Mouse (Mus musculus) C2C12 (cell line): Measurements from ENCODE around the gene Cers4. TPM values are rescaled to one million over a fixed set of nuclear protein-coding genes. Genes with fewer than 3 reads are reported as not detected.

Experiments used
- H3K27me3 ChIP-seq: one replicate; pipeline ENCODE4 v1.6.1; 2011; ENCODE audit not compliant: control insufficient read depth, insufficient read depth, insufficient read length
- H3K36me3 ChIP-seq: one replicate; pipeline ENCODE4 v1.6.1; 2011; ENCODE audit not compliant: control insufficient read depth, insufficient read depth
- H3K4me3 ChIP-seq: one replicate; pipeline ENCODE4 v1.5.1; 2011; ENCODE audit warnings: mild to moderate bottlenecking, control low read depth; ENCODE audit not compliant: poor library complexity, insufficient read depth, severe bottlenecking
- H3K79me2 ChIP-seq: one replicate; pipeline ENCODE4 v1.6.1; 2011; ENCODE audit not compliant: control insufficient read depth, insufficient read depth
- H3K79me3 ChIP-seq: one replicate; pipeline ENCODE4 v1.6.1; 2011; ENCODE audit warnings: low read depth, control low read depth
- H3ac ChIP-seq: one replicate; pipeline ENCODE3; 2011; ENCODE audit warnings: low read depth; ENCODE audit not compliant: control insufficient read depth, insufficient read length
- CEBPB ChIP-seq: IDR thresholded peaks from one replicate; pipeline ENCODE4 v1.6.1; 2011; ENCODE audit warnings: low read depth, mild to moderate bottlenecking, control low read depth, moderate library complexity
- CTCF ChIP-seq: IDR thresholded peaks from one replicate; pipeline ENCODE4 v1.5.1; 2011; ENCODE audit not compliant: control insufficient read depth, insufficient read depth, insufficient read length
- FOSL1 ChIP-seq: IDR thresholded peaks from one replicate; pipeline ENCODE4 v1.8.0; 2011; ENCODE audit warnings: mild to moderate bottlenecking, low read length; ENCODE audit not compliant: poor library complexity, insufficient read depth, severe bottlenecking
- MAX ChIP-seq: IDR thresholded peaks from one replicate; pipeline ENCODE4 v1.6.1; 2011; ENCODE audit warnings: mild to moderate bottlenecking, control low read depth
- MYOD1 ChIP-seq: IDR thresholded peaks from one replicate; pipeline ENCODE4 v1.6.1; 2011; ENCODE audit warnings: low read depth; ENCODE audit not compliant: control insufficient read depth, insufficient read length
- MYOG ChIP-seq: IDR thresholded peaks from one replicate; pipeline ENCODE4 v1.6.1; 2011; ENCODE audit not compliant: control insufficient read depth, insufficient read length; ENCODE audit errors: extremely low read depth
- USF1 ChIP-seq: IDR thresholded peaks from one replicate; pipeline ENCODE4 v1.6.1; 2011; ENCODE audit warnings: low read depth, mild to moderate bottlenecking, control low read depth, moderate library complexity
- polyA plus RNA-seq: library from polyadenylated mRNA; unstranded; fragments of >200 nt; fragmentation: generic; extraction: Trizol; gene quantifications from one replicate; pipeline ENCODE4 v1.2.1, GENCODE M21; 2012; ENCODE audit warnings: missing spikeins

Gene Cers4
- polyA plus RNA-seq, 1 experiment = 0.23 TPM

DNA sequence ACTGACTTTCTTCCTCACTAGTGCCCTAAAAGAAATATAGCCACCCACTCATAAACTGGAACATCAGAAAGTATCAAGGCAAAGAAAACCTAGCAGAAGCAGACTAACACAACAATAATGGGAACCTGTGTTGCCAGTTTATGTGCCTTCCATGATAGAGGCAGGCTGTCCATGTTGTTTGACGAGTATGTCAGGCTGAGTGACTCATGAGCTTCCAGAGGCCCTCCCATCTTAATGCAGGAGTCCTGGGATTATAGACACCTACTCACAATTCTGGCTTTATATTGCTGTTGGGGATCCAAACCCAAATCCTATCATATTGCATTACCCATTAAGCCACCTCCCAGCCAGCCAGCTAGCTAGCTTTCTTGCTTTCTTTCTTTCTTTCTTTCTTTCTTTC is 12.5 kb downstream of the Cers4 start:
- Histone ChIP-seq H3ac (no peak overlapping the region), H3K79me3 (no peaks in the 10 kb centered on the region), H3K79me2 (no peaks in the 10 kb centered on the region), H3K4me3 (no peak overlapping the region), H3K27me3 (no peaks in the 10 kb centered on the region), H3K36me3 (no peaks in the 10 kb centered on the region)
- no peak for TF ChIP-seq MYOD1
- no peak for TF ChIP-seq FOSL1
- TF ChIP-seq MYOG = no peak
- TF ChIP-seq USF1 = no peak
- TF ChIP-seq MAX = no peak
- TF ChIP-seq CTCF = no peak
- TF ChIP-seq CEBPB = no peak

GRCm38 (mm10) chr8:4507527-4507926 is 14.7 kb downstream of the Cers4 start:
- TF ChIP-seq MAX (no peak), MYOD1 (no peak), MYOG (no peak), CTCF (no peak)
- H3K4me3 ChIP-seq = no peak overlapping the region
- H3K79me3 ChIP-seq = no peaks in the 10 kb centered on the region
- H3K36me3 ChIP-seq = no peaks in the 10 kb centered on the region
- H3ac ChIP-seq = no peak overlapping the region
- H3K27me3 ChIP-seq = no peaks in the 10 kb centered on the region
- no peaks in the 10 kb centered on the region for H3K79me2 ChIP-seq

DNA sequence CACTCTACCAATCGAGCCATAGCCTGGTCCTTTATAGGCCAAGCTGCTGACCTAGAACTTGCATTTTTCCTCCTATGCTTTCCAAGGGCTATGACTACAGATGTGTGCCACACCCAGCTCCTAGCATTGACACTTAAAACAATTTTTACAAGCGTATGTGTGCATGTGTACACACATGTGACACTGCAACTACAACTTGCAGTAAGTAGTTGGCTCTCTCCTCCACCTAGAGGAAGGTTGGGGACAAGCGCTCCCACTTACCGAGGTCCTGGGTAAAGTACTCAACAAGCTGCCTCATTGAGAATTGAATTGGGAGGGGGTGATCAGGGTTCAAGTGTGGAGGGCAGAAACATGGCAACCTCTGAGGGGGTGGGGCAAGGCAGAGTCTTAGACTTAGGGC is 18.0 kb downstream of the Cers4 start:
- Histone ChIP-seq H3K36me3 (no peaks in the 10 kb centered on the region), H3K4me3 (no peak overlapping the region), H3ac (no peak overlapping the region), H3K79me2 (no peaks in the 10 kb centered on the region), H3K79me3 (no peaks in the 10 kb centered on the region), H3K27me3 (no peaks in the 10 kb centered on the region)
- no peak for TF ChIP-seq MAX
- TF ChIP-seq MYOG = no peak
- TF ChIP-seq USF1 = no peak
- TF ChIP-seq CEBPB = no peak
- TF ChIP-seq FOSL1 = no peak
- TF ChIP-seq MYOD1 = no peak
- TF ChIP-seq CTCF = no peak

DNA sequence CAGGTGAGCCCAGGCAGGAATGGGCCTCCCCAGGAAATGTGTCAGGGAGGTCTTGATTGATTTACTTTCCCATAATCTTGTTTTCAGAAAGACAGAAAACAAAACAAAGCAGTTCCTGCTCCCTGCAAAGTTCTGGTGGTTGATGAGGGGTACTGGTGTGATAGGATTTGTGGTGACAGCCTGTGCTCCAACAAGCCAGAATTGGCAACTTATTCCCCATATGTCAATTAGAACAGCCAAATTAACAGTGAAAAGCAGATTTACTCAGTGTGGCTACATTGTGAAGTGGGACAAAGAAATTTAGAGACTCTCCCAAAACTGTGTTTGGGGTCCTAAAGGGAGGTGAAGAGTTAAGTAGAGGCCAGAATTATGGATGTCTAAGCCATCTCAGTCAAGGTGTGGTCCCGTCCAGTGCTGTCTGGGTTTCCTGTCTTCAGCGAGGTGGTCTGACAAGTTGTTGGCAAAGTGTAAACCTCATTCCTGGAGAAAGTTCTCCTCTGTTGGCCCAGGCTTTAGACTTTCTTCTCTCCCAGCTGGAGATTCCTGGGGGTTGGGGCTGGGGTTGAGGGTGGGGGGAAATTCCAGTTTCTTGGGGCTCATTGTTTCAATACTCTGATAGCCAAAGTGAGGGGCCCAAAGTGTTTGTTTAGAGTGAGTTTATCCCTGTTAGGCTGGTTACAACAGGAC is 18.7 kb downstream of the Cers4 start:
- Histone ChIP-seq H3K79me3 (no peaks in the 10 kb centered on the region), H3ac (no peak overlapping the region), H3K36me3 (no peaks in the 10 kb centered on the region), H3K4me3 (no peak overlapping the region), H3K79me2 (no peaks in the 10 kb centered on the region), H3K27me3 (no peaks in the 10 kb centered on the region)
- no peak for TF ChIP-seq MAX
- TF ChIP-seq FOSL1 = no peak
- TF ChIP-seq MYOG = no peak
- TF ChIP-seq CEBPB = no peak
- TF ChIP-seq MYOD1 = no peak
- no peak for TF ChIP-seq USF1
- TF ChIP-seq CTCF = no peak

DNA sequence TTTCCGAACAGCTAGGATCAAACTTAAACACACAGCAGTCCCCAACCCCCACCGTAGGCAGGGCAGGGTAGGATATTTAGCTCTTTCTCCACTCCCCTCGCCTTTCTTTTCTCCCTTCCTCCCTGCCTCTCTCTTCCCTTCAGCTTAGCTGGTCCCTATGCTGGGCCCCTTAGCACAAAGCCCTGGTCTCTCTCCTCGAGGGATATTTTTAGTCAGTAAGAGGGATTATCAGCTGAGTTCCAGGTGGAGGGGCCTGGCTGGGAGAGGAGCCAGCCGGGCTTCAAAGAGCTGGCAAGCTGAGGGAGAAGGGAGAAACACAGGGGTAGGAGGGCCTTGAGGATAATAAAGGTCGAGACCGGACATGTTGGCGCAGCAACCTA is 19.3 kb downstream of the Cers4 start:
- Histone ChIP-seq H3K79me2 (no peaks in the 10 kb centered on the region), H3K4me3 (no peak overlapping the region), H3K79me3 (no peaks in the 10 kb centered on the region), H3K36me3 (no peaks in the 10 kb centered on the region), H3ac (no peak overlapping the region), H3K27me3 (no peaks in the 10 kb centered on the region)
- TF ChIP-seq MYOD1 = no peak
- TF ChIP-seq CEBPB = no peak
- TF ChIP-seq MYOG = no peak
- no peak for TF ChIP-seq USF1
- TF ChIP-seq MAX = no peak
- TF ChIP-seq CTCF = no peak
- no peak for TF ChIP-seq FOSL1

DNA sequence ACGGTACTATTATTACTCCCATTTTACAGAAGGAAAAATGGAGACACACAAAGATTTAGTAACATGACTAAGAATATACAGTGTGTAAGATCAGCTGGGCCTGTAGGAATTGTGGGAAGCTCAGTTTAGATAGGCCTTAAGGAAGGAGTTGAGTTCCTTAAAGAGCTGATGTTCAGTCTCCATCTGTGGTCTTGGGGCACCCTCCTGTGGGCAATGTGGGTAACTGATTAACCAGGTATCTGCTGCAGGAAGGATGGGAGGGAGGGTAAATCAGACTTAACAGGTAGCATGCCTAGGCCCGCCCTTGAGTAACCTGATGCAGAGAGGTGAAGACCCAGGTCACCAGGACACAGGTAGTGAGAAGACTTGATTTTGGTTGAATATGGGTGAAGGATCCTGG is 23.3 kb downstream of the Cers4 start:
- TF ChIP-seq USF1 (no peak), CEBPB (no peak), MYOD1 (no peak), MYOG (no peak)
- no peaks in the 10 kb centered on the region for H3K36me3 ChIP-seq
- no peak overlapping the region for H3K4me3 ChIP-seq
- no peak overlapping the region for H3ac ChIP-seq
- H3K79me2 ChIP-seq = no peaks in the 10 kb centered on the region
- H3K79me3 ChIP-seq = no peaks in the 10 kb centered on the region
- H3K27me3 ChIP-seq = no peaks in the 10 kb centered on the region
